Comparison of ENCODE assay signal across 8 mouse cellular contexts in genomic region chr9:66349860-66350787, GRCm38 (mm10). TPM values are rescaled to one million over a fixed set of nuclear protein-coding genes. Genes with fewer than 3 reads are reported as not detected.
DNase-seq lines count a peak whose midpoint lies in the region; ATAC-seq and TF ChIP-seq lines count a peak whose summit lies in the region.

Herc1 (plus strand) TSS chr9:66350450.

- H3K27ac ChIP-seq in hindbrain, embryonic 10.5 days: peak within 1 kb of the TSS; percentile 97
- peak within 1 kb of the TSS; percentile 94 for H3K27ac ChIP-seq in lung, postnatal 0 days (ENCODE audit: low read length)

- no peaks in the 10 kb centered on the region for H3K36me3 ChIP-seq in hindbrain, embryonic 10.5 days
- H3K36me3 ChIP-seq in lung, postnatal 0 days (ENCODE audit: insufficient read depth, low read length): no peaks in the 10 kb centered on the region

- peaks cover 26% of the 10 kb centered on the region for H3K4me1 ChIP-seq in hindbrain, embryonic 10.5 days (replicated peaks)
- no peaks in the 10 kb centered on the region for H3K4me1 ChIP-seq in lung, postnatal 0 days (ENCODE audit: insufficient read depth, low read depth, low read length)

- DNase-seq in MEL-GATA-1-ER (ENCODE audit: extremely low read depth, low read depth): peak; percentile 82
- DNase-seq in cerebellum, adult 8-10 months: peak; percentile 96
- DNase-seq in hindbrain, embryonic 10.5 days (ENCODE audit: low spot score): peak; percentile 96
- DNase-seq in layer of hippocampus, adult 9-11 months: peak; percentile 97
- DNase-seq in lung, postnatal 0 days (ENCODE audit: low spot score): peak; percentile 99
- peak; percentile 88 for DNase-seq in ovary, postnatal 14 days (ENCODE audit: low spot score)
- DNase-seq in thymus, postnatal 14 days: peak; percentile 97

- TF ChIP-seq EP300 in lung, postnatal 0 days (IDR thresholded peaks at IDR 0.05): peak; percentile 70

- no peak for TF ChIP-seq CTCF in lung, postnatal 0 days (IDR thresholded peaks at IDR 0.05)

- H3K4me3 ChIP-seq in hindbrain, embryonic 10.5 days: peak within 1 kb of the TSS; percentile 90
- peak within 1 kb of the TSS; percentile 94 for H3K4me3 ChIP-seq in lung, postnatal 0 days (ENCODE audit: low read depth, low read length)

- ATAC-seq in frontal cortex, adult (ENCODE audit: low TSS enrichment): peak; percentile 94
- ATAC-seq in lung, postnatal 0 days: peak; percentile 93

- peaks cover 2% of the 10 kb centered on the region; the same call in 1 of the 2 replicates for H3K27me3 ChIP-seq in hindbrain, embryonic 10.5 days (ENCODE audit: insufficient read depth, poor library complexity, severe bottlenecking)
- no peaks in the 10 kb centered on the region for H3K27me3 ChIP-seq in lung, postnatal 0 days (replicated peaks; ENCODE audit: insufficient read depth, low read length)

- H3K9me3 ChIP-seq in hindbrain, embryonic 10.5 days: no peaks in the 10 kb centered on the region
- no peaks in the 10 kb centered on the region for H3K9me3 ChIP-seq in lung, postnatal 0 days (ENCODE audit: low read length)

- H3K4me2 ChIP-seq in lung, postnatal 0 days (replicated peaks; ENCODE audit: low read depth, low read length): peak within 1 kb of the TSS; percentile 90

- WGBS in hindbrain, embryonic 10.5 days: under 1% methylated on average over 85 of the region's 85 CpGs
- WGBS in lung, postnatal 0 days: under 1% methylated on average over 73 of the region's 85 CpGs

- peak within 1 kb of the TSS; percentile 96 for H3K9ac ChIP-seq in lung, postnatal 0 days (replicated peaks; ENCODE audit: low read depth)

RNA-seq across cellular contexts. Expression of gene Herc1, which starts in this region (rescaled TPM):
- polyA plus RNA-seq in hindbrain, embryonic 10.5 days (2016; fragmentation: Nextera tagmentation; extraction: Ambion mirVana): 28.9 and 30.5 TPM in 2 replicates
- polyA plus RNA-seq in lung, postnatal 0 days (2015; fragmentation: Nextera tagmentation; extraction: Ambion mirVana): 11.8 and 12.9 TPM in 2 replicates

Comparison
In these comparisons a context has a peak if more than half of its experiments do, and no peak if none do; other contexts are left out.
1. Peak in every context shown above with its lines: DNase-seq, ATAC-seq, H3K4me3 ChIP-seq and H3K27ac ChIP-seq.